Mouse (Mus musculus) liver, embryonic 14.5 days (tissue): ENCODE data around the gene Scrt2. TPM values are rescaled to one million over a fixed set of nuclear protein-coding genes. Genes with fewer than 3 reads are reported as not detected.

Source experiments
- ATAC-seq: fragments of 200-750 bp; cut with Nextera tagmentation; 2 replicates; pipeline ENCODE4 v1.8.0; 2017; ENCODE audit warnings: moderate number of reproducible peaks, mild to moderate bottlenecking, moderate library complexity; ENCODE audit not compliant: insufficient read depth
- DNase-seq, 3 experiments: peaks; one replicate each; pipeline ENCODE4 v3.0.0-alpha.2; 2012 to 2013; ENCODE audit warnings: low read depth in 3 of 3, low spot score in 3 of 3
- H3K27ac ChIP-seq: fragments of 300-500 bp; sonication (generic); 2 replicates; pipeline ENCODE4 v1.5.1; 2014; ENCODE audit warnings: moderate library complexity, mild to moderate bottlenecking, control low read depth, inconsistent platforms
- H3K27me3 ChIP-seq: fragments of 300-500 bp; sonication (generic); 2 replicates; pipeline ENCODE4 v1.6.1; 2014; ENCODE audit warnings: mild to moderate bottlenecking, low read length, moderate library complexity; ENCODE audit not compliant: control insufficient read depth, insufficient read depth
- H3K36me3 ChIP-seq: fragments of 300-500 bp; sonication (generic); replicated peaks from 2 replicates; pipeline ENCODE4 v1.6.1; 2014; ENCODE audit warnings: low read depth; ENCODE audit not compliant: control insufficient read depth, insufficient read depth
- H3K4me1 ChIP-seq, 2 experiments: fragments of 200-500 bp in 1 of 2; fragments of 300-500 bp in 1 of 2; sonication (generic) in 1 of 2; replicated peaks; 2 replicates each; pipeline ENCODE4 v1.6.1; 2012 to 2014; ENCODE audit warnings: antibody characterized with exemption in 1 of 2, inconsistent platforms in 1 of 2, low read length in 1 of 2; ENCODE audit not compliant: control insufficient read depth in 2 of 2, insufficient read depth in 2 of 2
- H3K4me2 ChIP-seq: fragments of 300-500 bp; sonication (generic); 2 replicates; pipeline ENCODE4 v1.6.1; 2014; ENCODE audit warnings: low read depth, mild to moderate bottlenecking, control low read depth, moderate library complexity
- H3K4me3 ChIP-seq, 2 experiments: fragments of 200-500 bp in 1 of 2; fragments of 300-500 bp in 1 of 2; sonication (generic) in 1 of 2; 2 replicates each; pipeline ENCODE4 v1.5.1; 2012 to 2014; ENCODE audit warnings: low read depth in 2 of 2, low read length in 2 of 2, mild to moderate bottlenecking in 2 of 2, control low read depth in 1 of 2, inconsistent platforms in 1 of 2, moderate library complexity in 1 of 2; ENCODE audit not compliant: insufficient read depth in 1 of 2
- H3K9ac ChIP-seq: fragments of 300-500 bp; sonication (generic); replicated peaks from 2 replicates; pipeline ENCODE4 v1.6.1; 2014; ENCODE audit warnings: mild to moderate bottlenecking, control low read depth, moderate library complexity
- H3K9me3 ChIP-seq: fragments of 300-500 bp; sonication (generic); 2 replicates; pipeline ENCODE4 v1.6.1; 2016; ENCODE audit warnings: low read length, mixed read lengths; ENCODE audit not compliant: control insufficient read depth
- CTCF ChIP-seq: IDR thresholded peaks from 2 replicates; pipeline ENCODE4 v1.5.1; 2016; ENCODE audit warnings: antibody characterized with exemption, low read depth, control low read depth
- EP300 ChIP-seq: IDR thresholded peaks from 2 replicates; pipeline ENCODE4 v1.6.1; 2016; ENCODE audit warnings: antibody characterized with exemption, low read depth
- WGBS: fragments of 180-500 bp; shearing (Covaris S2); extraction: QIAGEN DNeasy Blood & Tissue Kit; methylation state at CpG from one replicate; pipeline ENCODE4 v1.1.7; 2014; ENCODE audit not compliant: insufficient replicate concordance; 5-methylcytosine and 5-hydroxymethylcytosine counted together
- polyA plus RNA-seq, 2 experiments: library from polyadenylated mRNA; depleted of rRNA in 1 of 2; stranded (reverse) in 1 of 2; unstranded in 1 of 2; fragments of >200 nt; fragmentation: Nextera tagmentation in 1 of 2; extraction: Ambion mirVana in 1 of 2; gene quantifications; 2 replicates each; pipeline versions ENCODE4 v1.2.1 to v1.2.3; 2012 to 2014

Gene Scrt2
- polyA plus RNA-seq (2012; rRNA removed) (0.01 and 0.08 TPM in 2 replicates), polyA plus RNA-seq (2014; fragmentation: Nextera tagmentation; extraction: Ambion mirVana) (not detected in 2 replicates)

GRCm38 (mm10) chr2:152080685-152081541, at the start of gene Scrt2:
Gene Scrt2 (plus strand): TSS chr2:152081529.
- Histone ChIP-seq H3K4me1 (no peaks in the 10 kb centered on the region), H3K9me3 (no peaks in the 10 kb centered on the region), H3K4me3 (no peak within 1 kb of the TSS), H3K27ac (no peak within 1 kb of the TSS), H3K9ac (no peak within 1 kb of the TSS), H3K27me3 (peaks cover 50% of the 10 kb centered on the region), H3K36me3 (no peaks in the 10 kb centered on the region), H3K4me2 (peak within 1 kb of the TSS; percentile 24; the same call in 1 of the 2 replicates)
- no peak for TF ChIP-seq EP300
- ATAC-seq (no peak), DNase-seq (no peak)
- WGBS: 3% methylated on average over 22 of the region's 24 CpGs

- Histone ChIP-seq H3K36me3 (no peaks in the 10 kb centered on the region), H3K4me1 (no peaks in the 10 kb centered on the region), H3K9me3 (no peaks in the 10 kb centered on the region), H3K9ac (no peak overlapping the region), H3K4me3 (no peak overlapping the region), H3K4me2 (no peak overlapping the region), H3K27ac (no peak overlapping the region), H3K27me3 (peaks cover 3% of the 10 kb centered on the region; the same call in 1 of the 2 replicates)
- no peak for ATAC-seq
- DNase-seq: no peak
- TF ChIP-seq CTCF (no peak), EP300 (no peak)
These were observed 41.2 kb upstream of the Scrt2 start for GRCm38 (mm10) chr2:152040101-152040500.

GRCm38 (mm10) chr2:152047116-152048002, 34.0 kb upstream of the Scrt2 start:
- Histone ChIP-seq H3K4me3 (no peak overlapping the region), H3K9me3 (no peaks in the 10 kb centered on the region), H3K36me3 (no peaks in the 10 kb centered on the region), H3K9ac (no peak overlapping the region), H3K27me3 (peaks cover 42% of the 10 kb centered on the region), H3K4me2 (no peak overlapping the region), H3K27ac (no peak overlapping the region), H3K4me1 (no peaks in the 10 kb centered on the region)
- WGBS: 3% methylated on average over 25 of the region's 25 CpGs
- TF ChIP-seq EP300: no peak
- no peak for TF ChIP-seq CTCF
- DNase-seq (no peak), ATAC-seq (no peak)

GRCm38 (mm10) chr2:152048003-152048980, 33.0 kb upstream of the Scrt2 start:
- Histone ChIP-seq H3K27me3 (peaks cover 42% of the 10 kb centered on the region), H3K27ac (no peak overlapping the region), H3K4me3 (peak overlapping the region in 1 of 2 experiments; percentile 34; a peak in 2 of 4 replicates), H3K36me3 (no peaks in the 10 kb centered on the region), H3K9ac (no peak overlapping the region), H3K9me3 (no peaks in the 10 kb centered on the region), H3K4me2 (peak overlapping the region; percentile 52), H3K4me1 (no peaks in the 10 kb centered on the region)
- WGBS: under 1% methylated on average over 66 of the region's 82 CpGs
- ATAC-seq: no peak
- TF ChIP-seq EP300: no peak
- TF ChIP-seq CTCF: no peak
- no peak for DNase-seq
